Mouse (Mus musculus): ENCODE measurements around the gene Olfr97. TPM values are rescaled to one million over a fixed set of nuclear protein-coding genes. Genes with fewer than 3 reads are reported as not detected.

The Olfr97 gene
- polyA plus RNA-seq, 1 experiment from 2014 or later, result not detected

DNA sequence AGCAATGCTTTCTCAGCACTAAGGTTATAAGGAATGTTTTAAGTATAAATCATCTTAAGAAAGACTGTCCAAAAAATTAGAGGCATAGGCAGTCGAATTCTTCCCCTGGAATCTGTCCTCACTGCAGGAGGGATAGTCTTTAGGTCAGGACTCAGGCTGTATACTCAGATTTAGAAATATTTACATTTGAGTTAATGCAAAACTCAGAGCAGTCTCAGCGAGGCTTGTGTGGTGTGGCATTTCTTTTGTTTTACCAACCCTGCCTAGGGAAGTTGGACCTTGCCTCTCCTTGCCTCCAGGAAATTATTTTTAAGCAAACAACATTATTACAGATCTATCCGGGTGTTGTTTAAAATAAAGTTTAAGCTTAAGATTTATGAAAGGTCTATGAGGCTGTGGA, 5.1 kb upstream of the Olfr97 start:
- Histone ChIP-seq H3K4me2 (replicated peaks) (no peak overlapping the region), H3K9ac (no peak overlapping the region), H3K4me3 (replicated peaks) (no peak overlapping the region), H3K36me3 (no peaks in the 10 kb centered on the region), H3K4me1 (no peaks in the 10 kb centered on the region), H3K9me3 (replicated peaks) (no peaks in the 10 kb centered on the region), H3K27ac (replicated peaks) (no peak overlapping the region), H3K27me3 (no peaks in the 10 kb centered on the region)
- WGBS, result 51% methylated on average over 3 of the region's 3 CpGs
- ATAC-seq (ENCODE audit: insufficient number of reproducible peaks, low FRiP score, low TSS enrichment, low read depth), result no peak

DNA sequence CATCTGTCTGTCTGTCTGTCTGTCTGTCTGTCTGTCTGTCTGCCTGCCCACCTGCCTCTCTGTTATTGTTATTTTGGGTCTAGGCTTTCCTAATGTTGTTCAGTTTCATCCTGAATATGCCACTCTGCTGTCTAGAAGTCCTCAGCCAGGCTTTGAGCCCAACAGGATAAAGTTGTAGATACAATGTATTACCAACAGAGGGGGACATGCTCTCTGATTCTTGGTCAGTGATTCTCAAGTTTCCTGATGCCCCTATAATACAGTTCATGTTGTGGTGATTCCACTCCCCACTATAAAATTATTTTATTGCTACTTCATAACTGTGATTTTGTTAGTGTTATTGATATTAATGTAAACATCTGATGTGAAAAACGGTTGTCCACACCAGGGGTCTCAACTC, 15.3 kb downstream of the Olfr97 start:
- WGBS, result 30% methylated on average over 1 of the region's 1 CpGs
- Histone ChIP-seq H3K36me3 (no peaks in the 10 kb centered on the region), H3K9me3 (replicated peaks) (no peaks in the 10 kb centered on the region), H3K9ac (no peak overlapping the region), H3K27ac (replicated peaks) (no peak overlapping the region), H3K4me3 (replicated peaks) (no peak overlapping the region), H3K27me3 (no peaks in the 10 kb centered on the region), H3K4me2 (replicated peaks) (no peak overlapping the region), H3K4me1 (no peaks in the 10 kb centered on the region)
- ATAC-seq (ENCODE audit: insufficient number of reproducible peaks, low FRiP score, low TSS enrichment, low read depth), result no peak

DNA sequence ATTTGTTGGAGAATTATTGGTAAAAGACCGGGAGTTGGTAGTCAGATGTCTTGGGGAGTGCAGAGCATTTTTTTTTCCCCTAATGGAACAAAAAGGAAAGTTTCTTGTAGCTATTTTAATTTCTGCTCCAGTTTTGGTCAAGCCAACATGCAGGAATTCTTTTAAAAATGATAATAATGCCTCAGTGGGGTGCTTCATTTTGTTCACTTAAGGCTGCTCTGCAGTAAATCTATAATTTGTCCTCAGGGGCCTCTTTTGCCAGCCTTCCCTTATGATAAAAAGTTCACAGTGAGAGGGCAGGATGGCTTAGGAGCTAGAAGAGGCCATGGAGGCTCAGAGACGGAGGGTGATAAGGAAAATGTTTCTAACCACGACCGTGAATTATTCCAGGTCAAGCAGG, 17.3 kb downstream of the Olfr97 start, which contains the start of gene Olfr96:
Gene Olfr96, plus strand, starts transcription at position 301 of the 400 bp plus-strand sequence.
- H3K9me3 ChIP-seq (replicated peaks), result no peaks in the 10 kb centered on the region
- 60% methylated on average over 4 of the region's 4 CpGs for WGBS
- H3K4me3 ChIP-seq (replicated peaks), result no peak within 1 kb of the TSS
- no peak for ATAC-seq (ENCODE audit: insufficient number of reproducible peaks, low FRiP score, low TSS enrichment, low read depth)
- no peaks in the 10 kb centered on the region for H3K27me3 ChIP-seq
- no peaks in the 10 kb centered on the region for H3K36me3 ChIP-seq
- H3K4me1 ChIP-seq, result no peaks in the 10 kb centered on the region
- no peak within 1 kb of the TSS for H3K27ac ChIP-seq (replicated peaks)
- H3K9ac ChIP-seq, result no peak within 1 kb of the TSS
- no peak within 1 kb of the TSS for H3K4me2 ChIP-seq (replicated peaks)

GRCm38 (mm10) chr17:37218486-37218885, 18.6 kb downstream of the Olfr97 start:
- Histone ChIP-seq H3K9me3 (replicated peaks) (no peaks in the 10 kb centered on the region), H3K27ac (replicated peaks) (no peak overlapping the region), H3K27me3 (no peaks in the 10 kb centered on the region), H3K4me3 (replicated peaks) (no peak overlapping the region), H3K4me2 (replicated peaks) (no peak overlapping the region), H3K4me1 (no peaks in the 10 kb centered on the region), H3K9ac (no peak overlapping the region), H3K36me3 (no peaks in the 10 kb centered on the region)
- ATAC-seq (ENCODE audit: insufficient number of reproducible peaks, low FRiP score, low TSS enrichment, low read depth), result no peak
- 84% methylated on average over 3 of the region's 3 CpGs for WGBS

- Histone ChIP-seq H3K4me2 (replicated peaks) (no peak within 1 kb of the TSS), H3K27ac (replicated peaks) (no peak within 1 kb of the TSS), H3K9ac (no peak within 1 kb of the TSS), H3K9me3 (replicated peaks) (no peaks in the 10 kb centered on the region), H3K27me3 (peaks cover 20% of the 10 kb centered on the region), H3K36me3 (no peaks in the 10 kb centered on the region), H3K4me1 (peaks cover 4% of the 10 kb centered on the region; the same call in 1 of the 2 replicates), H3K4me3 (replicated peaks) (no peak within 1 kb of the TSS)
- ATAC-seq (ENCODE audit: insufficient number of reproducible peaks, low FRiP score, low TSS enrichment, low read depth), result no peak
- 63% methylated on average over 3 of the region's 3 CpGs for WGBS
These were observed 24.1 kb downstream of the Olfr97 start, which contains the start of gene Olfr95 for GRCm38 (mm10) chr17:37213018-37213417. TSS of gene Olfr95 (minus strand) at chr17:37213118.

DNA sequence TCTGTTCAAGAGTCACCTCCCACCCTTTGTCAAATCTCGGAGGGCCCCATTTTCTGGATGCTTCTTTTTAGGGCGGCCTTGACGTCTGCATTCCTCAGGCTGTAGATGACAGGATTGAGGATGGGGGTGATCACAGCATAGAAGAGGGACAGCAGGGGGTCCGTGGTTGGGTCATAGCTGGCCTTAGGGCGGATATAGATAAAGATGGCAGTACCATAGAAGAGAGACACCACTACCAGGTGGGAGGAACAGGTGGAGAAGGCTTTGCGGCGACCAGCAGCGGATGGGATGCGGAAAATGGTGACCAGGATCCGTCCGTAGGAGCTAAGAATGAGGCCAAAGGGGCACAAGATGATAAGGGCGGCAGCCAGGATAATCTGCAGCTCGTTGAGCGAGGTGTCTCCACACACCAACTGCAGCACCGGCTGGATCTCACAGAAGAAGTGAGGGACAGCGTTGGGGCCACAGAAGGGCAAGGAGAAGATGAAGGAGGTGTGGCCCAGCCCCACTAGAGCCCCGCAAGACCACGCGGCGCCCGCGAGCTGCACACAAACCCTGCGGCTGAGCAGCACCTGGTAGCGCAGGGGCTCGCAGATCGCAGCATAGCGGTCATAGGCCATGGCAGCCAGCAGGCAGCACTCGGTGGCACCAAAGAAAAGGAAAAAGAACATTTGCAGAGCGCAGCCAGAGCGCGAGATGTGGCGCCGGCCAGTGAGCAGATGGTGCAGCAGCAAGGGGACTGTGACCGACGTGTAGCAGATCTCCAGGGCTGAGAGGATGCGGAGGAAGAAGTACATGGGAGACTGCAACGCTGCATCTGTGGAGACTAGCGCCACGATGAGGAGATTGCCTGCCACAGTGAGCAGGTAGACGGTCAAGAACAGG, 26.0 kb downstream of the Olfr97 start:
- Histone ChIP-seq H3K27me3 (peaks cover 20% of the 10 kb centered on the region), H3K4me3 (replicated peaks) (no peak overlapping the region)

GRCm38 (mm10) chr17:37203917-37204236, 33.3 kb downstream of the Olfr97 start:
- H3K36me3 ChIP-seq, result no peaks in the 10 kb centered on the region
- no peak overlapping the region for H3K27ac ChIP-seq (replicated peaks)
- no peaks in the 10 kb centered on the region for H3K4me1 ChIP-seq
- H3K27me3 ChIP-seq, result peaks cover 8% of the 10 kb centered on the region; the same call in 1 of the 2 replicates
- WGBS, result 27% methylated on average over 3 of the region's 3 CpGs
- H3K9me3 ChIP-seq (replicated peaks), result no peaks in the 10 kb centered on the region
- H3K4me3 ChIP-seq (replicated peaks), result no peak overlapping the region
- H3K4me2 ChIP-seq (replicated peaks), result no peak overlapping the region
- no peak for ATAC-seq (ENCODE audit: insufficient number of reproducible peaks, low FRiP score, low TSS enrichment, low read depth)
- H3K9ac ChIP-seq, result no peak overlapping the region

More for the DNA sequence above, 26.0 kb downstream of the Olfr97 start:
- Histone ChIP-seq H3K9ac (no peak overlapping the region), H3K4me2 (replicated peaks) (0 out of 2 replicates have a peak overlapping the region, but pooled peaks have one; percentile 25), H3K4me1 (peaks cover 4% of the 10 kb centered on the region; the same call in 1 of the 2 replicates), H3K9me3 (replicated peaks) (no peaks in the 10 kb centered on the region), H3K27ac (replicated peaks) (no peak overlapping the region), H3K36me3 (no peaks in the 10 kb centered on the region)
- WGBS, result 21% methylated on average over 40 of the region's 40 CpGs
- ATAC-seq (ENCODE audit: insufficient number of reproducible peaks, low FRiP score, low TSS enrichment, low read depth), result no peak

DNA sequence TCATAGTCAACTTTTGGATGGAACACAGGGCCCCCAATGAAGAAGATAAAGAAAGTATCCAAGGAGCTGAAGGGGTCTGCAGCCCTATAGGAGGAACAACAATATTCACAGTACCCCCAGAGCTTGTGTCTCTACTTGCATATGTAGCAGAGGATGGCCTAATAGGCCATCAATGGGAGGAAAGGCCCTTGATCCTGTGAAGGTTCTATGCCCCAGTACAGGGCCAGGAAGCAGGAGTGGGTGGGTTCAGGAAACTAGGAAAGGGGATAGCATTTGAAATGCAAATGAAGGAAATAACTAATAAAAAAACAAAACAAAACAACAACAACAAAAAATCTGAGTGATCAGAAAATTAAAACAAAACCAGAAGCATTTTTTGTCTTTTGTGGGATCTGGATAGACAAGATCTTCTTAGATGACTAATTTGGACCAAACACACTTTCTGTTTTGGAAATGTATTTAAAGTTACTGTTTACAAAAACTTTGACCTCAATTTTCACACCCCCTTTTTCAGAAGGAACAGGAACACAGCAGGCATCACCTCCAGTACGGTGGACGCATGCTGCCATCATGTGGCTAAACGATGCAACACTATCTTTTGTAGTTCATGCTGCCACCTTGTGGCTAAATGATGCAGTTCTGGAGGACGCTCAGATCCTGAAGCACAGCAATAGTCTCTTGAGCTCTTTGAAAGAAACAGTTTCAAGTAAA, 33.8 kb downstream of the Olfr97 start:
- Histone ChIP-seq H3K9me3 (replicated peaks) (no peaks in the 10 kb centered on the region), H3K36me3 (no peaks in the 10 kb centered on the region), H3K4me1 (no peaks in the 10 kb centered on the region), H3K4me3 (replicated peaks) (no peak overlapping the region), H3K4me2 (replicated peaks) (no peak overlapping the region), H3K27me3 (peaks cover 14% of the 10 kb centered on the region), H3K27ac (replicated peaks) (no peak overlapping the region), H3K9ac (no peak overlapping the region)
- 0% methylated on average over 4 of the region's 4 CpGs for WGBS
- ATAC-seq (ENCODE audit: insufficient number of reproducible peaks, low FRiP score, low TSS enrichment, low read depth), result no peak

DNA sequence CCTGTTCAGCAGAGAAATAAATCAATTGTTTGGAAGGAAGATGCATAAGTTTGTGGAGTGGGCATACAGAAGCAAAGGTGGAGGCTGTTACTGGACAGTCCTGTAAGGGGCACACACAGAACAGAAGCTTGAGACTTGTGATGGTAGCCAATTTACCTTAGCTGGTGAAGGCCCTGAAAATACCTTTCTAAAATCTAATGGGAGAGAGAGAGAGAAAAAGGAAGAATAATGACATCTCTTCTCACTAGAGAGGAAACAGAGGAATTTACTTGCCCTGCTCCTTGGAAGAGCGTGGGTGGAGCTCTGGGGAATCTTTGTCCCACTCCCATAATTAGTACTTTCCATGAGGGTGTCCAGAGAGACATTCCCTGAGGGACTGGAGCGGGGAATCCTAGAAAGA, 36.2 kb downstream of the Olfr97 start, which contains the start of gene Olfr94:
Gene Olfr94, minus strand, starts transcription at position 101 of the 400 bp plus-strand sequence.
- Histone ChIP-seq H3K4me3 (replicated peaks) (no peak within 1 kb of the TSS), H3K9ac (no peak within 1 kb of the TSS), H3K27ac (replicated peaks) (no peak within 1 kb of the TSS), H3K27me3 (peaks cover 38% of the 10 kb centered on the region), H3K4me1 (0 out of 2 replicates have a peak, but pooled peaks cover 4% of the 10 kb centered on the region), H3K36me3 (no peaks in the 10 kb centered on the region), H3K9me3 (replicated peaks) (no peaks in the 10 kb centered on the region), H3K4me2 (replicated peaks) (no peak within 1 kb of the TSS)
- 57% methylated on average over 2 of the region's 2 CpGs for WGBS
- ATAC-seq (ENCODE audit: insufficient number of reproducible peaks, low FRiP score, low TSS enrichment, low read depth), result no peak

DNA sequence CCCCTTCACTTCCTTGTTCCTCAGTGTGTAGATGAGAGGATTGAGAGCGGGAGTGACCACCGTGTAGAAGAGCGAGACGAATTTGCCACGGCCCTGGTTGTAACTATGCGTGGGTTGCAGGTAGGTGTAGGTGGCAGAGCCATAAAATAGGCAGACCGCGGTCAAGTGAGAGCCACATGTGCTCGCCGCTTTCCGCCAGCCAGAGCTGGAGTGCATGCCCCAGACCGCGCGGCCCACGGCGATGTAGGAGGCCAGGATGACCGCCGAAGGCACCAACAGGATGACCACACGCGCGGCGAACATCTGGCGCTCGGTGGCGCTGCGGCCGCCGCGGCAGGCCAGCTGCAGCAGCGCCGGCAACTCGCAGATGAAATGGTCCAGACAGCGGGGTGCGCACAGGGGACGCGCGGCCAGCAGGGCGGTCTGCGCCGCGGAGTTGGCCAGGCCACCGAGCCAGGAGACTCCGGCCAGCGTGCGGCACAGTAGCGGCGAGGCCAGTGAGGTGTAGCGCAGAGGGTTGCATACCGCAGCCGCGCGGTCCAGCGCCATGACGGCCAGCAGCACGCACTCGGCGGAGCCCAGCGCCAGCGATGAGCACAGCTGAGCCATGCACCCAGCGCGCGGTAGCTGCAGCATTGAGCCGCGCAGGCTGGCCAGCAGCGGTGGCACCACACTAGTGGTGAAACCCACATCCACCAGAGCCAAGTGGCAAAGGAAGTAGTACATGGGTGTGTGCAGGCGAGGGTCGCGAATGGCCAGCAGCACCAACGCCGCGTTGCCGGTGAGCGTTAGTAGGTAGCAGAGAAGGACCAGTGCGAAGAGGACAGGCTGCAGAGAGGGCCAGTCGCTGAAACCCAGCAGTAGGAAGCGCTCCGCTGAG, 40.0 kb downstream of the Olfr97 start:
- peak; percentile 76 for ATAC-seq (ENCODE audit: insufficient number of reproducible peaks, low FRiP score, low TSS enrichment, low read depth)
- H3K27me3 ChIP-seq, result peaks cover 49% of the 10 kb centered on the region
- peak overlapping the region; percentile 46 for H3K4me3 ChIP-seq (replicated peaks)
- H3K9me3 ChIP-seq (replicated peaks), result no peaks in the 10 kb centered on the region
- H3K9ac ChIP-seq, result no peak overlapping the region
- 0 out of 2 replicates have a peak, but pooled peaks cover 4% of the 10 kb centered on the region for H3K4me1 ChIP-seq
- WGBS, result 1% methylated on average over 77 of the region's 77 CpGs
- H3K4me2 ChIP-seq (replicated peaks), result peak overlapping the region; percentile 89
- no peaks in the 10 kb centered on the region for H3K36me3 ChIP-seq
- H3K27ac ChIP-seq (replicated peaks), result no peak overlapping the region

Measured in embryonic facial prominence, embryonic 15.5 days (tissue).